Mouse (Mus musculus) heart, embryonic 10.5 days (tissue): ENCODE data around the gene Hyal3. TPM values are rescaled to one million over a fixed set of nuclear protein-coding genes. Genes with fewer than 3 reads are reported as not detected.

Experiments
- DNase-seq: peaks from one replicate; pipeline ENCODE4 v3.0.0-alpha.2; 2017; ENCODE audit warnings: low spot score
- H3K27ac ChIP-seq: fragments of 300-500 bp; sonication (generic); 2 replicates; pipeline ENCODE4 v1.5.1; 2016; ENCODE audit warnings: mild to moderate bottlenecking
- H3K27me3 ChIP-seq: fragments of 300-500 bp; sonication (generic); 2 replicates; pipeline ENCODE4 v1.6.1; 2016; ENCODE audit warnings: mild to moderate bottlenecking; ENCODE audit not compliant: poor library complexity, insufficient read depth, severe bottlenecking
- H3K36me3 ChIP-seq: fragments of 300-500 bp; sonication (generic); 2 replicates; pipeline ENCODE4 v1.6.1; 2016; ENCODE audit warnings: mild to moderate bottlenecking, moderate library complexity
- H3K4me1 ChIP-seq: fragments of 300-500 bp; sonication (generic); 2 replicates; pipeline ENCODE4 v1.6.1; 2016; ENCODE audit warnings: mild to moderate bottlenecking
- H3K4me3 ChIP-seq: fragments of 300-500 bp; sonication (generic); 2 replicates; pipeline ENCODE4 v1.5.1; 2016; ENCODE audit warnings: mild to moderate bottlenecking, moderate library complexity
- H3K9me3 ChIP-seq: fragments of 300-500 bp; sonication (generic); 2 replicates; pipeline ENCODE4 v1.6.1; 2016; ENCODE audit warnings: mild to moderate bottlenecking, moderate library complexity
- WGBS: fragments of 180-500 bp; shearing (Covaris S2); methylation state at CpG from one replicate; pipeline ENCODE4 v1.1.7; 2016; 5-methylcytosine and 5-hydroxymethylcytosine counted together
- polyA plus RNA-seq: library from polyadenylated mRNA; unstranded; fragments of >200 nt; fragmentation: Nextera tagmentation; extraction: Ambion mirVana; gene quantifications from 2 replicates; pipeline ENCODE4 v1.2.1, GENCODE M21; 2016

Gene Hyal3
- polyA plus RNA-seq, 1 experiment from 2014 or later = 0.36 TPM

GRCm38 (mm10) chr9:107633091-107633660 lies 52.6 kb downstream of the Hyal3 start:
- peaks cover 85% of the 10 kb centered on the region for H3K4me1 ChIP-seq
- H3K27ac ChIP-seq = peak overlapping the region; percentile 94
- no peaks in the 10 kb centered on the region for H3K9me3 ChIP-seq
- H3K4me3 ChIP-seq = peak overlapping the region; percentile 84
- WGBS = 2% methylated on average over 33 of the region's 33 CpGs
- peaks cover 18% of the 10 kb centered on the region for H3K36me3 ChIP-seq
- no peaks in the 10 kb centered on the region for H3K27me3 ChIP-seq
- peak; percentile 95 for DNase-seq

GRCm38 (mm10) chr9:107633661-107634405 lies 53.2 kb downstream of the Hyal3 start:
- H3K36me3 ChIP-seq = peaks cover 15% of the 10 kb centered on the region
- WGBS = under 1% methylated on average over 15 of the region's 15 CpGs

GRCm38 (mm10) chr9:107634406-107635278 lies 54.0 kb downstream of the Hyal3 start:
- H3K27ac ChIP-seq = peak overlapping the region; percentile 94
- peaks cover 74% of the 10 kb centered on the region for H3K4me1 ChIP-seq
- H3K9me3 ChIP-seq = no peaks in the 10 kb centered on the region
- H3K27me3 ChIP-seq = no peaks in the 10 kb centered on the region
- peak overlapping the region; percentile 84 for H3K4me3 ChIP-seq
- no peak for DNase-seq
- H3K36me3 ChIP-seq = peaks cover 9% of the 10 kb centered on the region; the same call in 1 of the 2 replicates
- WGBS = under 1% methylated on average over 35 of the region's 35 CpGs

More at GRCm38 (mm10) chr9:107633661-107634405, 53.2 kb downstream of the Hyal3 start:
- Histone ChIP-seq H3K27ac (peak overlapping the region; percentile 94), H3K4me1 (peaks cover 79% of the 10 kb centered on the region), H3K4me3 (peak overlapping the region; percentile 84), H3K27me3 (no peaks in the 10 kb centered on the region), H3K9me3 (no peaks in the 10 kb centered on the region)
- DNase-seq = peak; percentile 84

- DNase-seq = peak; percentile 99
- H3K27me3 ChIP-seq = no peaks in the 10 kb centered on the region
- 3% methylated on average over 38 of the region's 38 CpGs for WGBS
- peak within 1 kb of the TSS; percentile 84 for H3K4me3 ChIP-seq
- peaks cover 67% of the 10 kb centered on the region for H3K4me1 ChIP-seq
- 0 out of 2 replicates have a peak, but pooled peaks cover 9% of the 10 kb centered on the region for H3K36me3 ChIP-seq
- H3K9me3 ChIP-seq = no peaks in the 10 kb centered on the region
- H3K27ac ChIP-seq = peak within 1 kb of the TSS; percentile 94
Measured at GRCm38 (mm10) chr9:107635279-107636028, 54.8 kb downstream of the Hyal3 start, which contains the start of gene Gnai2. TSS of gene Gnai2 (minus strand) at chr9:107635367.

Other genes starting within 250 kb of the Hyal3 start
- gene Hemk1, start 242.5 kb upstream of the Hyal3 start, polyA plus RNA-seq = 13.4 and 14.6 TPM in 2 replicates
- gene 6430571L13Rik, start 240.2 kb upstream of the Hyal3 start, polyA plus RNA-seq = 0.74 and 1.2 TPM in 2 replicates
- 6.8 TPM in 2 replicates for gene Cacna2d2, start 181.2 kb upstream of the Hyal3 start, polyA plus RNA-seq
- 42.7 and 46.8 TPM in 2 replicates for gene Tmem115, start 46.9 kb upstream of the Hyal3 start, polyA plus RNA-seq
- 24.1 and 24.5 TPM in 2 replicates for gene Cyb561d2, start 38.6 kb upstream of the Hyal3 start, polyA plus RNA-seq
- 28.3 and 33.1 TPM in 2 replicates for gene Nprl2, start 38.6 kb upstream of the Hyal3 start, polyA plus RNA-seq
- 0.17 TPM in 1 of 2 replicates, not detected in the other for gene Zmynd10, start 33.5 kb upstream of the Hyal3 start, polyA plus RNA-seq
- gene Rassf1, start 29.3 kb upstream of the Hyal3 start, polyA plus RNA-seq = 50.5 and 51.7 TPM in 2 replicates
- gene Tusc2, start 17.6 kb upstream of the Hyal3 start, polyA plus RNA-seq = 64.7 and 70.0 TPM in 2 replicates
- gene Hyal2, start 12.9 kb upstream of the Hyal3 start, polyA plus RNA-seq = 116 and 128 TPM in 2 replicates
- gene Hyal1, start 3.9 kb upstream of the Hyal3 start, polyA plus RNA-seq = 4.9 and 6.8 TPM in 2 replicates
- gene Naa80, start 1.9 kb upstream of the Hyal3 start, polyA plus RNA-seq = 14.8 and 15.3 TPM in 2 replicates
- 58.0 and 62.8 TPM in 2 replicates for gene Ifrd2, start 6.8 kb downstream of the Hyal3 start, polyA plus RNA-seq
- gene Sema3b, start 28.4 kb downstream of the Hyal3 start, polyA plus RNA-seq = 4.9 and 8.2 TPM in 2 replicates
- gene Gnai2, start 54.5 kb downstream of the Hyal3 start, polyA plus RNA-seq = 359 and 404 TPM in 2 replicates
- gene Slc38a3, start 88.7 kb downstream of the Hyal3 start, polyA plus RNA-seq = 4.2 and 4.5 TPM in 2 replicates
- 1.2 and 3.2 TPM in 2 replicates for gene Gnat1, start 98.9 kb downstream of the Hyal3 start, polyA plus RNA-seq
- gene Sema3f, start 129.7 kb downstream of the Hyal3 start, polyA plus RNA-seq = 4.7 and 13.2 TPM in 2 replicates
- gene Rbm5, start 190.2 kb downstream of the Hyal3 start, polyA plus RNA-seq = 131 and 159 TPM in 2 replicates